Mouse (Mus musculus) hindbrain, embryonic 16.5 days (tissue): ENCODE measurements around the gene Nrm. TPM values are rescaled to one million over a fixed set of nuclear protein-coding genes. Genes with fewer than 3 reads are reported as not detected.

ENCODE experiments used
- ATAC-seq: fragments of 200-750 bp; cut with Nextera tagmentation; 2 replicates; pipeline ENCODE4 v1.8.0; 2017; ENCODE audit warnings: moderate TSS enrichment, moderate library complexity
- H3K27ac ChIP-seq: fragments of 300-500 bp; sonication (generic); 2 replicates; pipeline ENCODE4 v1.5.1; 2014; ENCODE audit warnings: low read depth, mild to moderate bottlenecking, control low read depth, low read length, moderate library complexity
- H3K27me3 ChIP-seq: fragments of 300-500 bp; sonication (generic); replicated peaks from 2 replicates; pipeline ENCODE4 v1.6.1; 2014; ENCODE audit warnings: low read length; ENCODE audit not compliant: control insufficient read depth, insufficient read depth
- H3K36me3 ChIP-seq: fragments of 300-500 bp; sonication (generic); 2 replicates; pipeline ENCODE4 v1.6.1; 2014; ENCODE audit warnings: mild to moderate bottlenecking, low read length, moderate library complexity, mixed read lengths; ENCODE audit not compliant: control insufficient read depth, insufficient read depth
- H3K4me1 ChIP-seq: fragments of 300-500 bp; sonication (generic); 2 replicates; pipeline ENCODE4 v1.6.1; 2014; ENCODE audit warnings: low read depth, low read length; ENCODE audit not compliant: control insufficient read depth, insufficient read depth
- H3K4me2 ChIP-seq: fragments of 300-500 bp; sonication (generic); 2 replicates; pipeline ENCODE4 v1.6.1; 2014; ENCODE audit warnings: mild to moderate bottlenecking, low read length, control low read depth, moderate library complexity
- H3K4me3 ChIP-seq: fragments of 300-500 bp; sonication (generic); 2 replicates; pipeline ENCODE4 v1.5.1; 2014; ENCODE audit warnings: mild to moderate bottlenecking, low read length, control low read depth, moderate library complexity
- H3K9ac ChIP-seq: fragments of 300-500 bp; sonication (generic); 2 replicates; pipeline ENCODE4 v1.6.1; 2014; ENCODE audit warnings: low read depth, mild to moderate bottlenecking, control low read depth, low read length, moderate library complexity
- H3K9me3 ChIP-seq: fragments of 300-500 bp; sonication (generic); 2 replicates; pipeline ENCODE4 v1.6.1; 2014; ENCODE audit warnings: mild to moderate bottlenecking, low read length, moderate library complexity; ENCODE audit not compliant: control insufficient read depth
- WGBS: fragments of 180-500 bp; shearing (Covaris S2); extraction: QIAGEN DNeasy Blood & Tissue Kit; methylation state at CpG from one replicate; pipeline ENCODE4 v1.1.7; 2014; 5-methylcytosine and 5-hydroxymethylcytosine counted together
- polyA plus RNA-seq: library from polyadenylated mRNA; unstranded; fragments of >200 nt; fragmentation: Nextera tagmentation; extraction: Ambion mirVana; gene quantifications from 2 replicates; pipeline ENCODE4 v1.2.1, GENCODE M21; 2015

Nrm gene
- polyA plus RNA-seq, 1 experiment from 2014 or later = 20.8 TPM

DNA sequence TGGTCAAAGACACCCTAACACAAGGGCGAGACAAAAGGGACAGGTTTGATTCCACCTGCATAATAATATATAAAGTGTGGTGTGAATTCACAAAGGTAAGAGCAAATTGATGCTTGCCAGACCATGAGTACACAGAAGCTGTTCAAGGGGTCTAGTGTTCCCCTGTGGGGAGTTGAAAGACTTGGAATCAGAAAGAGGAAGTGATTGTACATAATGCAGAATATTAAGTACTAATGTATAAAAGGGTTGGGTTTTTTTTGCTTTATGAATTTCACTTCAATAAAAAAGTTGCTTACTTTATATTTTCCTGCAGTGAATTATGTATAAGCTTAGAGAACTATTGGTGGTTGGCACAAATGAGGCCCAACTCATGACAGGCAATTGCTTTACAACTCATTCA, 1.7 kb upstream of the Nrm start:
- H3K27me3 ChIP-seq = no peaks in the 10 kb centered on the region
- H3K4me3 ChIP-seq = no peak overlapping the region
- 96% methylated on average over 1 of the region's 1 CpGs for WGBS
- peaks cover 4% of the 10 kb centered on the region for H3K4me1 ChIP-seq
- no peak overlapping the region for H3K27ac ChIP-seq
- peaks cover 7% of the 10 kb centered on the region for H3K36me3 ChIP-seq
- H3K9me3 ChIP-seq = no peaks in the 10 kb centered on the region
- no peak for ATAC-seq
- H3K4me2 ChIP-seq = no peak overlapping the region
- no peak overlapping the region for H3K9ac ChIP-seq

DNA sequence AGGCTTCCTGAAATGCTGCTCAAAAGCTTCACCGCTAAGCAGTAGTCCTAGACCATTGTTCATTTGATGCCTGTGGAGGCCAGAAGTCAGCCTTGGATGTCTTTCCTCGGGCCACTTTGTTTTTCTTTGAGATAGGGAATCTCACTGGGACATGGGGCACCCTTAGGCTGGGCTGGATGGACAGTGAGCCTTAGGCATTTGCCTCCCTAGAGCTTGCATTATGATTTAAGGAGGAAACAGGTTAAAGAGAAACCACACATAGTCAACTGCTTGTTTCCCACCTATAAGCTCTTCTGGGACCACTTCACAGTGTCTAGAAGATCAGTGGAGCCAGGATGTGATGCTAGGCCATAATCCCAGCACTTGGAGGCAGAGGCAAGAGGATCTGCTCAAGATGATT, 1.3 kb upstream of the Nrm start:
- Histone ChIP-seq H3K4me3 (no peak overlapping the region), H3K27me3 (no peaks in the 10 kb centered on the region), H3K4me1 (peaks cover 8% of the 10 kb centered on the region), H3K36me3 (peaks cover 7% of the 10 kb centered on the region), H3K4me2 (no peak overlapping the region), H3K27ac (no peak overlapping the region), H3K9me3 (no peaks in the 10 kb centered on the region), H3K9ac (no peak overlapping the region)
- no peak for ATAC-seq
- 69% methylated on average over 2 of the region's 2 CpGs for WGBS

DNA sequence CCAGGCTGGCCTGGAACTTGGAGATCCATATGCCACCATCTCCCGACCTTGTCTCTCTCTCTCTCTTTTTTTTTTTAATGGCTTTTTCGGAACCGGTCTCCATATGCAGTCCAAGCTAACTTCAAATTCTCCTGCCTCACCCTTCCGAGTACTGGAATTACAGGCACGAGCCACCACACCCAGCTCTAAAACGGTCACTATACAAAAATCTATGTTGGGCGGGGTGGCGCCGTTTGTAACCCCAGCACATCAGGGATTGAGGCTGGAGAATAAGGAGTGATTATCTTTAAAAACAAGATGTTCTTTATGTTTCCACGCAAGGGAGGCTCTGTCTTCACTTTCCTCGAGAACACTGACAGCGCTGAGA, 304 bp upstream of the Nrm start:
- peak overlapping the region; percentile 74 for H3K4me2 ChIP-seq
- no peaks in the 10 kb centered on the region for H3K27me3 ChIP-seq
- WGBS = 4% methylated on average over 12 of the region's 12 CpGs
- H3K36me3 ChIP-seq = peaks cover 7% of the 10 kb centered on the region
- H3K9ac ChIP-seq = peak overlapping the region; percentile 92
- peak; percentile 8; the same call in 1 of the 2 replicates for ATAC-seq
- no peaks in the 10 kb centered on the region for H3K9me3 ChIP-seq
- peak overlapping the region; percentile 98 for H3K27ac ChIP-seq
- peaks cover 12% of the 10 kb centered on the region for H3K4me1 ChIP-seq
- H3K4me3 ChIP-seq = peak overlapping the region; percentile 85

DNA sequence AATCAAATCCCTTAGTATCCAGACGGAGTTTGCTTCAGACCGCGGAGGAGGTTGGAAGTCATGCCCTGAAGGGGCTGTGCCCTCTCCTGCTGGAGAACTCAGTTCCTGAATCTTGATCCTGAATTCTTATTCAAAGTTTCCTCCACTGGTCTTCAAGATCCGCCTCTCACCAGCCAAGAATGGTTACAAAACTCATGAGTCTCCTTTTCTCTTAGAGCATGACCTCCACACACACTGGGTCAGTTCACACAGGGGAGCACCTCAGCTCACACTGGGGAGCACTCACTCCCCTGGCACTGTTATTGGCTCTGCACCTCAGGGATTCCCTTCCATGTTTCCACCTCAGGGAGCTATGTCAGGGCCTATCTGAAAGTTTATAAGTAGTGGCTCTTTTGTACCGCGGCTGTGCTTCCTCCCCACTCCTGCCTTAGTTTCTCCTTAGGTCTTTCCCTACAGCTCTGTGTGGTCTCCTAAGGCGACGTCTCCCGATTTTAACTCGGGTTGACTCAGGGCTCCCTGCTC, 3.8 kb downstream of the Nrm start:
- H3K4me2 ChIP-seq = peak overlapping the region; percentile 95
- peak overlapping the region; percentile 98 for H3K27ac ChIP-seq
- peaks cover 30% of the 10 kb centered on the region for H3K4me1 ChIP-seq
- H3K36me3 ChIP-seq = no peaks in the 10 kb centered on the region
- WGBS = 18% methylated on average over 10 of the region's 10 CpGs
- H3K9me3 ChIP-seq = no peaks in the 10 kb centered on the region
- ATAC-seq = no peak
- H3K9ac ChIP-seq = peak overlapping the region; percentile 95
- H3K4me3 ChIP-seq = peak overlapping the region; percentile 74
- no peaks in the 10 kb centered on the region for H3K27me3 ChIP-seq

DNA sequence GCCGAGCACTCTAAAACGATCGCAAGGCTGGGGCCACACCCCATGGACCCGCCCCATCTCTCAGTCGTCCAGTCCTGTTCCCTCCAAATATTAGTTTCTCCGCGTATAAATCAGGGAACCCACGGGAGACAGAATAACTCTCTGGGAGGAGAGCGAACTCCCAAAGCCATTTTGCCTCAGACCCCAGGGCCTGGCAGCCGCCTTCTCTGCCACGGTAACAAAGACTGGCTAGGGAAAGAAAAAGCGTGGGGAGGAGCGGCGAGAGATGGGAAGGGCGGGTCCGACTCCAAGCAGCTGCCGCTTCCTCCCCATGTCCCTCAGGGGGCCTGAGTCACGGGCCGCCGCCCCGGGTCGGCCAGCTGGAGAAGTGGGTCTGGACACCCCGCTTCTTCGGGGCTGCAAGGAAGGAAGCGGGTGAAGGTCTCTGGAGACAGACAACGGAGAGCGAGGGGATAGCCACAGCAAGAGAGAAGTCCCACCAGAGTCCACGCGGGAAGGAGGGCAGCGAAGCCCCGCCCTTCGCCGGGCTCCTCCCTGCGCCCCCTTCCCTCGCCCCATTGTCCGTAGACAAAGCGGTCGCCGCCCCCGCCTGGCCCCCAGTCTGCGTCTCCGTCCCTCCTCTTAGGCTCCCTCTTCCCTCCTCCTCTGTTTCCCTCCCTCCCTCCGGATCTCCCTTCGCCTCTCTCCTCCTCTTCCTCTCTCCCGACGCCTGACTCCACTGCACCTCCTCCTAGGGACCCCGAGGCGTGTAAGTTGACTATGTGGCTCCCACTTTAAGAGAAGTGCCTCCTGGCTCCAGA, 4.6 kb downstream of the Nrm start, which contains the start of gene Ppp1r18:
TSS of gene Ppp1r18 (plus strand) at position 113 of the 800 bp plus-strand sequence.
- Histone ChIP-seq H3K9ac (peak within 1 kb of the TSS; percentile 95), H3K4me1 (peaks cover 38% of the 10 kb centered on the region), H3K9me3 (no peaks in the 10 kb centered on the region), H3K4me3 (peak within 1 kb of the TSS; percentile 74), H3K27me3 (no peaks in the 10 kb centered on the region), H3K4me2 (peak within 1 kb of the TSS; percentile 95), H3K27ac (peak within 1 kb of the TSS; percentile 98), H3K36me3 (no peaks in the 10 kb centered on the region)
- under 1% methylated on average over 47 of the region's 48 CpGs for WGBS
- ATAC-seq = peak; percentile 56

DNA sequence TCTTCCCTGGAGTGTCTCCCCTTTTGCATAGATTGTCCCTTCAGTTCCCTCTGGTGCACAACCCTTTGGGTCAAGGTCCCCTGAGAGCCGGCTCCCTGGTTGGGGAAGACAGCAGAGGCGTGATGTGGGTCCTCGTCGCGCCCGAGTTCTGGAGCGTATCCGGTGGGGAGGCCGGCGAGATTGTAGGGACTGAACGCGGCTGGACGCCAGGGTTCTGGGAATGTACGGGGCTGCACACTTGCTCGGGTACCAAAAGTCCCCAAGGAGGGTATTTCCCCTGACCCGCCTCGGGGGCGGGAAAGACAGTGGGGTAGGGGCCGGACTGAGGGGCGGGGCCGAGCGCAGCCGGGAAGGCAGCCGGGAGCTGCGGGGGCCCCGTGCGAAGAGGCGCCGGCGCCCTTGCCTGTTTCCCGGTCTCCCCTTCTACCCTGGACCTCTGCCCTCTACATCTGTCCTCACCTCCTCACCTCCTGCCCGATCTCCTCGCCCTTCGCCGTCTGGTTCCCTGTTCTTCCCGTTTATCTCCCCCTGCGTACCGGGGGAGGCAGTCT, 5.2 kb downstream of the Nrm start:
- peak; percentile 35 for ATAC-seq
- H3K27me3 ChIP-seq = no peaks in the 10 kb centered on the region
- peak overlapping the region; percentile 95 for H3K9ac ChIP-seq
- peak overlapping the region; percentile 98 for H3K27ac ChIP-seq
- WGBS = under 1% methylated on average over 24 of the region's 38 CpGs
- H3K9me3 ChIP-seq = no peaks in the 10 kb centered on the region
- peaks cover 42% of the 10 kb centered on the region for H3K4me1 ChIP-seq
- H3K36me3 ChIP-seq = peaks cover 3% of the 10 kb centered on the region
- H3K4me3 ChIP-seq = peak overlapping the region; percentile 74
- peak overlapping the region; percentile 95 for H3K4me2 ChIP-seq

DNA sequence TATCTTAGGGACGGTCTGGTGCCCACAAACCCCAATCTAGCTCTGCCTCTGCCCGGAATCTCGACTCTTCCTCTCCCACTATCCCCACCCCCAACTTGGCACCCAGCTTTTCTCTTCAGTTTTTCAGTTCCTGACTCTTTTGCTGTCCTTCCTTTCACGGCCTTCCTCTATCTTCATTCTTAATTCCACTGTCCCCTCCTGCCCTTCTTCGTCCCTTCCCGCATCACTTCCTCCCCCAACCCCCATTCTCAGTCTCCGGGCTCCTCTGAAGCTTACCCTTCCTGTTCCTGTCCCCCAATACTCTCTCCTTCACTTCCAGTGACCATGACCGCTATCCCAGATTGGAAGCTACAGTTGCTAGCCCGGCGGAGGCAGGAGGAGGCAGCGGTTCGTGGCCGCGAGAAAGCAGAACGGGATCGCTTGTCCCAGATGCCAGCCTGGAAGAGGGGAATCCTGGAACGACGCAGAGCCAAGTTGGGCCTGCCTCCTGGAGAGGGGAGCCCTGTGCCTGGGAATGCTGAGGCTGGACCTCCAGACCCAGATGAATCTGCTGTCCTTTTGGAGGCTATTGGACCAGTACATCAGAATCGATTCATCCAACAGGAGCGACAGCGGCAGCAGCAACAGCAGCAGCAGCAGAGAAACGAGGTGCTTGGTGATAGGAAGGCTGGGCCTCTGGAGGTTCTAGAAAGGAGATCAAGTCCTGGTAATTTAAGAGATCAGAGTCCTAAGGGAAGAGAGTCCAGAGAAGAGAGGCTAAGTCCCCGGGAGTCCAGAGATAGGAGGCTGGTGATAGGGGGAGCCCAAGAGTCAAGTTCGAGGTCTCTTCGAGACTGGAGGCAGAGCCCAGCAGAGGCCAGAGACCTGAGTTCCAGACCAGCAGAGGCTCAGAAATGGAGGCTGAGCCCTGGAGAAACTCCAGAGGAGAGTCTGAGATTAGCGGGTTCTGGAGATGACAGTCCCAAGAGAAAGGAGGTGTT, 6.1 kb downstream of the Nrm start:
- Histone ChIP-seq H3K9me3 (no peaks in the 10 kb centered on the region), H3K9ac (peak overlapping the region; percentile 95), H3K4me2 (peak overlapping the region; percentile 95), H3K4me3 (peak overlapping the region; percentile 74), H3K36me3 (peaks cover 4% of the 10 kb centered on the region), H3K4me1 (peaks cover 43% of the 10 kb centered on the region), H3K27ac (peak overlapping the region; percentile 98), H3K27me3 (no peaks in the 10 kb centered on the region)
- 5% methylated on average over 26 of the region's 26 CpGs for WGBS
- no peak for ATAC-seq

DNA sequence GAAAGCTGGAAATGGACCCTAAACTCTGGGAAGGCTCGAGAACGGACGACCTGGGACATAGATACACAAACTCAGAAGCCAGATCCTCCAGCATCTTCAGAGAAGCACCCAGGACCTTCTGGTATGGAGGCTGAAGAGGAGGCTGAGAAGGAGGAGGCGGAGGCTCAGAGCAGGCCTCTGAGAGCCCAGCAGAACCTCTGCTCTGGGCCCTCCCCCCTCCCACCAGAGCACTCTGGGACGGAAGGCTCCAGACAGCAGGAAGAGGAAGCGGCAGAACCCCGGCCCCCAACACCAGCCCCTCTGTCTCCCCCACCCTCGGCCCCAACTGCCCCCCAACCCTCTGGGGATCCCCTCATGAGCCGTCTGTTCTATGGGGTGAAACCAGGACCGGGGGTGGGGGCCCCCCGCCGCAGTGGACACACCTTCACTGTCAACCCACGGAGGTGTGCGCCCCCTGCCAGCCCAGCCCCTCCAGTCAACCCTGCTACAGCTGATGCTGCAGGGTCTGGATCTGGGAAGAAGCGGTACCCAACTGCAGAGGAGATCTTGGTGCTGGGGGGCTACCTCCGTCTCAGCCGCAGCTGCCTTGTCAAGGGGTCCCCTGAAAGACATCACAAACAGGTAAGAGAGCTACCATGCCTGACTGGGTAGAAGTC, 7.2 kb downstream of the Nrm start:
- Histone ChIP-seq H3K27ac (peak overlapping the region; percentile 54), H3K4me2 (peak overlapping the region; percentile 95), H3K27me3 (no peaks in the 10 kb centered on the region), H3K4me3 (peak overlapping the region; percentile 74), H3K9ac (peak overlapping the region; percentile 95), H3K9me3 (no peaks in the 10 kb centered on the region), H3K4me1 (peaks cover 48% of the 10 kb centered on the region), H3K36me3 (peaks cover 4% of the 10 kb centered on the region)
- 22% methylated on average over 8 of the region's 17 CpGs for WGBS
- 0 out of 2 replicates have a peak, but pooled peaks have one; percentile 5 for ATAC-seq
